10 mouse cellular contexts compared by ENCODE assay signal in the genomic region with DNA sequence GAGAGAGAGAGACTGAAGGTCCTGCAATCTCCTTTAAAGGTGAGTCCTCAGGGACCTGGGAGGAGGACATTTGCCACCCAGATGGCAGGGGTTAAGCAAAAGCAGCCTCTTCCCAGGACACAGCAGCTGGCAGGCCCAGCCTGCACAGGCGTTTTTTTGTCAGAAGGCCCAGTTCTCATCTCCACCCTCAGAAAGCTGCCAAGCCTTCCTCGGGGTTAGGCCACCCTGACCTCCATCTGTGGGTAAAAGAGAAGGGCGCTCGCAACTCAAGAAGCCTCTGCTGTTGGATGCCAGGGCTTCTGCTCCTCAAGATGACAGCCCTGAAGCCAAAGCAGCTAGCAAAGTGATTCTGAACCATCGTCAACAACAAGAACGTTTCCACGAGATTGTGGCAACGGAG.
DNase-seq lines count a peak whose midpoint lies in the region; ATAC-seq and TF ChIP-seq lines count a peak whose summit lies in the region.
"Had no signal": no experiment of that assay in that cellular context is flagged by ENCODE, and none has a peak within 500 bp of the region (broad histone marks: within the 10 kb centered on the region; RNA-seq: fewer than 3 reads in every experiment).

No protein-coding gene starts in this region.

- WGBS in forebrain, embryonic 16.5 days: 41% methylated on average over 8 of the region's 8 CpGs
- 85% methylated on average over 8 of the region's 8 CpGs for WGBS in forebrain, embryonic 10.5 days
- WGBS in lung, embryonic 16.5 days: 42% methylated on average over 8 of the region's 8 CpGs
- 80% methylated on average over 8 of the region's 8 CpGs for WGBS in intestine, postnatal 0 days

- no peak overlapping the region for H3K4me3 ChIP-seq in forebrain, embryonic 16.5 days (replicated peaks; ENCODE audit: low read length)
- no peak overlapping the region for H3K4me3 ChIP-seq in forebrain, embryonic 10.5 days
- H3K4me3 ChIP-seq in lung, embryonic 16.5 days (ENCODE audit: low read length): no peak overlapping the region
- H3K4me3 ChIP-seq in intestine, postnatal 0 days (ENCODE audit: low read depth, low read length): no peak overlapping the region
- H3K4me3 ChIP-seq: intestine, embryonic 15.5 days; limb, embryonic 15.5 days had no signal

- no peak for DNase-seq in forebrain, embryonic 10.5 days (ENCODE audit: extremely low spot score, low spot score)
- DNase-seq in brain, adult 2 months (ENCODE audit: low read depth, low spot score): peak; percentile 52
- DNase-seq in heart, adult 18-20 months: peak; percentile 75 to 77
- DNase-seq in spleen, adult 12 weeks (ENCODE audit: low spot score): no peak
- DNase-seq in layer of hippocampus, adult 8-10 months (ENCODE audit: low spot score in 2 of 2): no peak

- no peak overlapping the region for H3K9ac ChIP-seq in forebrain, embryonic 16.5 days (replicated peaks; ENCODE audit: low read depth, low read length)
- H3K9ac ChIP-seq in lung, embryonic 16.5 days (ENCODE audit: low read length): 0 out of 2 replicates have a peak overlapping the region, but pooled peaks have one; percentile 40
- no peak overlapping the region for H3K9ac ChIP-seq in intestine, postnatal 0 days (ENCODE audit: low read depth, low read length)
- H3K9ac ChIP-seq: intestine, embryonic 15.5 days; limb, embryonic 15.5 days had no signal

- no peaks in the 10 kb centered on the region for H3K36me3 ChIP-seq in forebrain, embryonic 16.5 days (ENCODE audit: control insufficient read depth, insufficient read depth)
- no peaks in the 10 kb centered on the region for H3K36me3 ChIP-seq in forebrain, embryonic 10.5 days (replicated peaks)
- no peaks in the 10 kb centered on the region for H3K36me3 ChIP-seq in lung, embryonic 16.5 days (ENCODE audit: control insufficient read depth, insufficient read depth, low read length)
- H3K36me3 ChIP-seq in intestine, postnatal 0 days (ENCODE audit: control insufficient read depth, insufficient read depth): no peaks in the 10 kb centered on the region
- H3K36me3 ChIP-seq: intestine, embryonic 15.5 days; limb, embryonic 15.5 days had no signal

- ATAC-seq in forebrain, embryonic 16.5 days: 0 out of 2 replicates have a peak, but pooled peaks have one; percentile 29
- peak; percentile 37; the same call in 1 of the 2 replicates for ATAC-seq in lung, embryonic 16.5 days (ENCODE audit: low read depth)
- no peak for ATAC-seq in intestine, postnatal 0 days
- ATAC-seq: intestine, embryonic 15.5 days had no signal

- no peak for TF ChIP-seq CTCF in intestine, postnatal 0 days (IDR thresholded peaks at IDR 0.05; ENCODE audit: low read depth)

- peaks cover 30% of the 10 kb centered on the region for H3K4me1 ChIP-seq in forebrain, embryonic 16.5 days (replicated peaks; ENCODE audit: control insufficient read depth, insufficient read depth, low read length)
- H3K4me1 ChIP-seq in forebrain, embryonic 10.5 days: peaks cover 26% of the 10 kb centered on the region
- peaks cover 38% of the 10 kb centered on the region for H3K4me1 ChIP-seq in lung, embryonic 16.5 days (replicated peaks; ENCODE audit: control insufficient read depth, insufficient read depth, low read length)
- peaks cover 13% of the 10 kb centered on the region for H3K4me1 ChIP-seq in intestine, postnatal 0 days (replicated peaks; ENCODE audit: control insufficient read depth, insufficient read depth, low read length)

- peak overlapping the region; percentile 68 for H3K27ac ChIP-seq in forebrain, embryonic 16.5 days (ENCODE audit: low read length)
- H3K27ac ChIP-seq in forebrain, embryonic 10.5 days: no peak overlapping the region
- peak overlapping the region; percentile 85 for H3K27ac ChIP-seq in lung, embryonic 16.5 days (ENCODE audit: low read length)
- no peak overlapping the region for H3K27ac ChIP-seq in intestine, postnatal 0 days (ENCODE audit: low read depth, low read length)
- H3K27ac ChIP-seq: intestine, embryonic 15.5 days; limb, embryonic 15.5 days had no signal

- no peaks in the 10 kb centered on the region for H3K9me3 ChIP-seq in forebrain, embryonic 16.5 days (ENCODE audit: control insufficient read depth, low read length)
- H3K9me3 ChIP-seq in forebrain, embryonic 10.5 days: no peaks in the 10 kb centered on the region
- H3K9me3 ChIP-seq in lung, embryonic 16.5 days (ENCODE audit: control insufficient read depth, low read length): no peaks in the 10 kb centered on the region
- no peaks in the 10 kb centered on the region for H3K9me3 ChIP-seq in intestine, postnatal 0 days (ENCODE audit: control insufficient read depth)
- H3K9me3 ChIP-seq: intestine, embryonic 15.5 days; limb, embryonic 15.5 days had no signal

- H3K27me3 ChIP-seq in forebrain, embryonic 16.5 days (replicated peaks; ENCODE audit: control insufficient read depth, insufficient read depth, low read length): no peaks in the 10 kb centered on the region
- no peaks in the 10 kb centered on the region for H3K27me3 ChIP-seq in forebrain, embryonic 10.5 days (ENCODE audit: poor library complexity, severe bottlenecking)
- no peaks in the 10 kb centered on the region for H3K27me3 ChIP-seq in lung, embryonic 16.5 days (ENCODE audit: control insufficient read depth, insufficient read depth, low read depth, low read length)
- no peaks in the 10 kb centered on the region for H3K27me3 ChIP-seq in intestine, postnatal 0 days (replicated peaks; ENCODE audit: control insufficient read depth, insufficient read depth, low read length)
- H3K27me3 ChIP-seq: intestine, embryonic 15.5 days; limb, embryonic 15.5 days had no signal

- no peak overlapping the region for H3K4me2 ChIP-seq in forebrain, embryonic 16.5 days (ENCODE audit: low read length)
- 0 out of 2 replicates have a peak overlapping the region, but pooled peaks have one; percentile 2 for H3K4me2 ChIP-seq in lung, embryonic 16.5 days (ENCODE audit: low read depth, low read length)
- H3K4me2 ChIP-seq in intestine, postnatal 0 days (replicated peaks; ENCODE audit: low read depth): no peak overlapping the region
- H3K4me2 ChIP-seq: intestine, embryonic 15.5 days; limb, embryonic 15.5 days had no signal

Comparison
In these comparisons a context has a peak if more than half of its experiments do, and no peak if none do; other contexts are left out.
1. H3K27ac ChIP-seq: peak in forebrain, embryonic 16.5 days (single experiment) and lung, embryonic 16.5 days (single experiment); none in forebrain, embryonic 10.5 days (single experiment) and intestine, postnatal 0 days (single experiment).
2. DNase-seq: peak in brain, adult 2 months (single experiment) and heart, adult 18-20 months (2 of 2); none in forebrain, embryonic 10.5 days (single experiment), spleen, adult 12 weeks (single experiment) and layer of hippocampus, adult 8-10 months (0 of 2).